Mouse (Mus musculus): ENCODE measurements around the gene 1700017B05Rik. TPM values are rescaled to one million over a fixed set of nuclear protein-coding genes. Genes with fewer than 3 reads are reported as not detected.
"Not testable (repeated sequence)": the region's sequence is repeated elsewhere in the genome, so short reads cannot be mapped to it uniquely, and the experiment has no call there.

Gene 1700017B05Rik
- polyA plus RNA-seq, 2 experiments: 8.1 to 13.3 TPM

- H3K9me3 ChIP-seq (ENCODE audit: control insufficient read depth, low read length): no peaks in the 10 kb centered on the region
- no peak overlapping the region for H3K9ac ChIP-seq (replicated peaks)
- 63% methylated on average over 9 of the region's 9 CpGs for WGBS (ENCODE audit: insufficient replicate concordance)
- no peaks in the 10 kb centered on the region for H3K36me3 ChIP-seq (replicated peaks; ENCODE audit: control insufficient read depth, insufficient read depth, low read depth)
- H3K4me2 ChIP-seq (ENCODE audit: low read depth): no peak overlapping the region
- no peak for DNase-seq (ENCODE audit: low read depth in 3 of 3, low spot score in 3 of 3)
- TF ChIP-seq CTCF (IDR thresholded peaks at IDR 0.05; ENCODE audit: low read depth): no peak
- no peak for TF ChIP-seq EP300 (IDR thresholded peaks at IDR 0.05; ENCODE audit: low read depth)
- ATAC-seq (ENCODE audit: insufficient read depth): no peak
- no peak overlapping the region for H3K4me3 ChIP-seq (ENCODE audit: insufficient read depth in 1 of 2, low read depth in 2 of 2, low read length in 2 of 2)
- H3K4me1 ChIP-seq (replicated peaks; ENCODE audit: control insufficient read depth in 2 of 2, insufficient read depth in 2 of 2, low read length in 1 of 2): peaks cover 15 to 34% of the 10 kb centered on the region in 2 experiments
- H3K27ac ChIP-seq: no peak overlapping the region
- H3K27me3 ChIP-seq (ENCODE audit: control insufficient read depth, insufficient read depth, low read length): no peaks in the 10 kb centered on the region
Measured at GRCm38 (mm10) chr9:57230146-57230783, 32.1 kb downstream of the 1700017B05Rik start.

DNA sequence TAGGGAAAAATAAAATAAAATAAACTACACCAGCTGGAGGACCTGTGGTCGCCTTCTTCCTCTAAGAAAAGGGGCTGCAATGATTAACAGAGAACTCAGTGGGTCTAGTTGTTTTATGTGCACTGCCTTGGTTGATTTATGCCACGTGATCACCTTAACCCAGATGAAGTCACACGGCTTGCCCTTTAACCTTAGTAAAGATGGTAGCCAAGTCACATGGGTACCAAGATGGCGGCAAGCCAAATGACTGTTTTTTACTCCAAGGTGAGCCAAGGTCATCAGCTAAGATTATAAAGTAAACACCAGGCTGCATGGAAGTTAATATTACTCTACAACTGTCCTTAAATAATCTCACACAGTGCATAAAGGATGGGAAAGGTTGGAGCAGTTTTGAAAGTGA lies 32.7 kb downstream of the 1700017B05Rik start:
- TF ChIP-seq EP300 (IDR thresholded peaks at IDR 0.05; ENCODE audit: low read depth) (no peak), CTCF (IDR thresholded peaks at IDR 0.05; ENCODE audit: low read depth) (no peak)
- no peaks in the 10 kb centered on the region for H3K27me3 ChIP-seq (ENCODE audit: control insufficient read depth, insufficient read depth, low read length)
- H3K9ac ChIP-seq (replicated peaks): no peak overlapping the region
- H3K9me3 ChIP-seq (ENCODE audit: control insufficient read depth, low read length): no peaks in the 10 kb centered on the region
- no peak overlapping the region for H3K27ac ChIP-seq
- H3K4me3 ChIP-seq (ENCODE audit: insufficient read depth in 1 of 2, low read depth in 2 of 2, low read length in 2 of 2): no peak overlapping the region
- peaks cover 15 to 34% of the 10 kb centered on the region in 2 experiments for H3K4me1 ChIP-seq (replicated peaks; ENCODE audit: control insufficient read depth in 2 of 2, insufficient read depth in 2 of 2, low read length in 1 of 2)
- 64% methylated on average over 4 of the region's 4 CpGs for WGBS (ENCODE audit: insufficient replicate concordance)
- ATAC-seq (ENCODE audit: insufficient read depth) (no peak), DNase-seq (ENCODE audit: low read depth in 3 of 3, low spot score in 3 of 3) (no peak)
- H3K4me2 ChIP-seq (ENCODE audit: low read depth): no peak overlapping the region
- H3K36me3 ChIP-seq (replicated peaks; ENCODE audit: control insufficient read depth, insufficient read depth, low read depth): no peaks in the 10 kb centered on the region

- Histone ChIP-seq H3K27ac (no peak overlapping the region), H3K36me3 (replicated peaks; ENCODE audit: control insufficient read depth, insufficient read depth, low read depth) (no peaks in the 10 kb centered on the region), H3K9me3 (ENCODE audit: control insufficient read depth, low read length) (no peaks in the 10 kb centered on the region), H3K4me2 (ENCODE audit: low read depth) (no peak overlapping the region), H3K9ac (replicated peaks) (no peak overlapping the region), H3K4me1 (replicated peaks; ENCODE audit: control insufficient read depth in 2 of 2, insufficient read depth in 2 of 2, low read length in 1 of 2) (peaks cover 7 to 25% of the 10 kb centered on the region in 2 experiments), H3K4me3 (ENCODE audit: insufficient read depth in 1 of 2, low read depth in 2 of 2, low read length in 2 of 2) (no peak overlapping the region), H3K27me3 (ENCODE audit: control insufficient read depth, insufficient read depth, low read length) (no peaks in the 10 kb centered on the region)
- 18% methylated on average over 4 of the region's 4 CpGs for WGBS (ENCODE audit: insufficient replicate concordance)
- DNase-seq (ENCODE audit: low read depth in 3 of 3, low spot score in 3 of 3) (no peak), ATAC-seq (ENCODE audit: insufficient read depth) (no peak)
- TF ChIP-seq EP300 (IDR thresholded peaks at IDR 0.05; ENCODE audit: low read depth): no peak
Measured at GRCm38 (mm10) chr9:57228186-57228585, 34.2 kb downstream of the 1700017B05Rik start.

DNA sequence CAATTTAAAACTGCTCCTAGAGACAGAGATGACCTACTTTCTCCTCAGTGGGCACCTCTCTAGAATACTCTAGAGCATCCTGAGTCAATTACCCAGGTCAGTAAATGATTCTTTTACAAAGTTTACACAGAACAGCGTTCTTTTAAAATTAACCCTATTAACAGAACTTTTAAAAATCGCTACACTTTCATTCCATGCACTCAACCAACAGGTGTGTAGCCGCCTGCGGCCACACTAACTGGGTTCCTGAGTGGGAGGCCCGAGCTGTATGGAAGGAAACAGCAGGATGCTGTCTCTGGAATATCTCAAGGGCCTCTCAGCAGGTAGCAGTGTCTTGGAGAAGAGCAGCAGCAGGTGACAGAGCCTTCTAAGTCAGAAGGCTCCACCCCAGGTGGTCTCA lies 35.2 kb downstream of the 1700017B05Rik start:
- no peak for ATAC-seq (ENCODE audit: insufficient read depth)
- Histone ChIP-seq H3K36me3 (replicated peaks; ENCODE audit: control insufficient read depth, insufficient read depth, low read depth) (no peaks in the 10 kb centered on the region), H3K27ac (no peak overlapping the region), H3K4me1 (replicated peaks; ENCODE audit: control insufficient read depth in 2 of 2, insufficient read depth in 2 of 2, low read length in 1 of 2) (peaks cover 0 to 16% of the 10 kb centered on the region in 2 experiments; a peak in 3 of 4 replicates), H3K4me2 (ENCODE audit: low read depth) (no peak overlapping the region), H3K9ac (replicated peaks) (no peak overlapping the region), H3K4me3 (ENCODE audit: insufficient read depth in 1 of 2, low read depth in 2 of 2, low read length in 2 of 2) (no peak overlapping the region), H3K9me3 (ENCODE audit: control insufficient read depth, low read length) (no peaks in the 10 kb centered on the region), H3K27me3 (ENCODE audit: control insufficient read depth, insufficient read depth, low read length) (no peaks in the 10 kb centered on the region)
- no peak for DNase-seq (ENCODE audit: low read depth in 3 of 3, low spot score in 3 of 3)
- WGBS (ENCODE audit: insufficient replicate concordance): 62% methylated on average over 5 of the region's 5 CpGs
- TF ChIP-seq CTCF (IDR thresholded peaks at IDR 0.05; ENCODE audit: low read depth) (no peak), EP300 (IDR thresholded peaks at IDR 0.05; ENCODE audit: low read depth) (no peak)

- DNase-seq (ENCODE audit: low read depth in 3 of 3, low spot score in 3 of 3); H3K4me3 ChIP-seq (ENCODE audit: insufficient read depth in 1 of 2, low read depth in 2 of 2, low read length in 2 of 2); H3K9me3 ChIP-seq (ENCODE audit: control insufficient read depth, low read length); H3K27ac ChIP-seq; H3K9ac ChIP-seq (replicated peaks); H3K27me3 ChIP-seq (ENCODE audit: control insufficient read depth, insufficient read depth, low read length); H3K4me2 ChIP-seq (ENCODE audit: low read depth); H3K36me3 ChIP-seq (replicated peaks; ENCODE audit: control insufficient read depth, insufficient read depth, low read depth); ATAC-seq (ENCODE audit: insufficient read depth): not testable (repeated sequence)
- WGBS (ENCODE audit: insufficient replicate concordance): 68% methylated on average over 6 of the region's 6 CpGs
- H3K4me1 ChIP-seq (replicated peaks; ENCODE audit: control insufficient read depth in 2 of 2, insufficient read depth in 2 of 2, low read length in 1 of 2): peaks cover 0 to 11% of the 10 kb centered on the region in 2 experiments; a peak in 3 of 4 replicates
Measured at GRCm38 (mm10) chr9:57226628-57227122, 35.7 kb downstream of the 1700017B05Rik start.

All from liver, embryonic 14.5 days (tissue).